8 mouse cellular contexts compared by ENCODE assay signal in genomic region chr16:21204367-21205092, GRCm38 (mm10). TPM values are rescaled to one million over a fixed set of nuclear protein-coding genes. Genes with fewer than 3 reads are reported as not detected.
DNase-seq lines count a peak whose midpoint lies in the region; ATAC-seq and TF ChIP-seq lines count a peak whose summit lies in the region.

TSS of gene Ephb3 (plus strand) at chr16:21204755.

- intact Hi-C loops in left cerebral cortex, postnatal 4 days (cut with DNase I): loop anchor here (2.0 to 5.0 kb wide), 3 partner anchors 128 to 208 kb away; no protein-coding TSS in a partner anchor

- ATAC-seq in embryonic facial prominence, embryonic 13.5 days (ENCODE audit: insufficient number of reproducible peaks, insufficient read depth, low FRiP score, low TSS enrichment, low read depth): peak; percentile 98
- peak; percentile 98 for ATAC-seq in midbrain, embryonic 12.5 days (ENCODE audit: low FRiP score, low read depth)

- peaks cover 35% of the 10 kb centered on the region for H3K4me1 ChIP-seq in embryonic facial prominence, embryonic 13.5 days
- peaks cover 31% of the 10 kb centered on the region for H3K4me1 ChIP-seq in midbrain, embryonic 12.5 days
- H3K4me1 ChIP-seq in small intestine, adult 2 months (ENCODE audit: control insufficient read depth, insufficient read depth, insufficient read length, low read length): peaks cover 10% of the 10 kb centered on the region

- H3K9ac ChIP-seq in embryonic facial prominence, embryonic 13.5 days: peak within 1 kb of the TSS; percentile 100
- H3K9ac ChIP-seq in midbrain, embryonic 12.5 days (replicated peaks): peak within 1 kb of the TSS; percentile 93

- TF ChIP-seq POLR2A in small intestine, adult 2 months (IDR thresholded peaks at IDR 0.05; ENCODE audit: low read depth, low read length): peak; percentile 93

- H3K27ac ChIP-seq in embryonic facial prominence, embryonic 13.5 days: peak within 1 kb of the TSS; percentile 98
- H3K27ac ChIP-seq in midbrain, embryonic 12.5 days (replicated peaks): peak within 1 kb of the TSS; percentile 80
- H3K27ac ChIP-seq in small intestine, adult 2 months (ENCODE audit: insufficient read depth, low read depth, low read length): peak within 1 kb of the TSS; percentile 1; the same call in 1 of the 2 replicates

- WGBS in embryonic facial prominence, embryonic 13.5 days: under 1% methylated on average over 50 of the region's 51 CpGs
- WGBS in midbrain, embryonic 12.5 days: 0% methylated on average over 51 of the region's 51 CpGs
- WGBS in small intestine, adult 2 months: 1% methylated on average over 51 of the region's 51 CpGs

- peak; percentile 99 for DNase-seq in 3134 (ENCODE audit: extremely low read depth, insufficient read length, low spot score)
- DNase-seq in adrenal gland, postnatal 4 days (ENCODE audit: low spot score in 2 of 2): peak; percentile 76 to 92
- peak; percentile 100 for DNase-seq in heart, adult 11 months
- DNase-seq in kidney, adult 11 months: peak; percentile 99
- DNase-seq in left cerebral cortex, postnatal 4 days: peak; percentile 100

- no peaks in the 10 kb centered on the region for H3K27me3 ChIP-seq in embryonic facial prominence, embryonic 13.5 days
- 0 out of 2 replicates have a peak, but pooled peaks cover 10% of the 10 kb centered on the region for H3K27me3 ChIP-seq in midbrain, embryonic 12.5 days
- H3K27me3 ChIP-seq in small intestine, adult 2 months (ENCODE audit: control insufficient read depth, insufficient read depth, low read length): no peaks in the 10 kb centered on the region

- H3K9me3 ChIP-seq in embryonic facial prominence, embryonic 13.5 days: no peaks in the 10 kb centered on the region
- H3K9me3 ChIP-seq in midbrain, embryonic 12.5 days: no peaks in the 10 kb centered on the region

- H3K4me2 ChIP-seq in embryonic facial prominence, embryonic 13.5 days: peak within 1 kb of the TSS; percentile 77
- H3K4me2 ChIP-seq in midbrain, embryonic 12.5 days (replicated peaks): peak within 1 kb of the TSS; percentile 78

- peak; percentile 90; the same call in 1 of the 2 replicates for TF ChIP-seq CTCF in small intestine, adult 2 months (IDR thresholded peaks at IDR 0.05; ENCODE audit: extremely low read depth, insufficient read length, insufficient replicate concordance, low read depth, low read length)

- H3K4me3 ChIP-seq in embryonic facial prominence, embryonic 13.5 days: peak within 1 kb of the TSS; percentile 99
- peak within 1 kb of the TSS; percentile 90 for H3K4me3 ChIP-seq in midbrain, embryonic 12.5 days
- H3K4me3 ChIP-seq in small intestine, adult 2 months (ENCODE audit: low read depth, low read length): peak within 1 kb of the TSS; percentile 63

- H3K36me3 ChIP-seq in embryonic facial prominence, embryonic 13.5 days: peaks cover 4% of the 10 kb centered on the region; the same call in 1 of the 2 replicates
- H3K36me3 ChIP-seq in midbrain, embryonic 12.5 days: no peaks in the 10 kb centered on the region
- no peaks in the 10 kb centered on the region for H3K36me3 ChIP-seq in small intestine, adult 2 months (ENCODE audit: control insufficient read depth, insufficient read depth, low read length)

RNA-seq across cellular contexts. Expression of gene Ephb3, which starts in this region (rescaled TPM):
- 10 to 100 TPM in 1 of 2 experiments, 1 to 10 TPM in 1; 7.0 to 12.9 TPM for total RNA-seq in adrenal gland, postnatal 4 days (2021)
- 71.4 and 72.9 TPM in 2 replicates for polyA plus RNA-seq in embryonic facial prominence, embryonic 13.5 days (2015; fragmentation: Nextera tagmentation; extraction: Ambion mirVana)
- total RNA-seq in left cerebral cortex, postnatal 4 days (2021): 10 to 100 TPM; 18.8 to 19.8 TPM
- 23.6 and 24.2 TPM in 2 replicates for polyA plus RNA-seq in midbrain, embryonic 12.5 days (2016; fragmentation: Nextera tagmentation; extraction: Ambion mirVana)
- polyA plus RNA-seq in small intestine, adult 2 months (2012; rRNA removed): 9.3 and 11.3 TPM in 2 replicates

Comparison
In these comparisons a context has a peak if more than half of its experiments do, and no peak if none do; other contexts are left out.
1. Peak in every context shown above with its lines: DNase-seq, ATAC-seq, H3K4me3 ChIP-seq and H3K27ac ChIP-seq.
2. H3K27ac ChIP-seq: peak in every context shown above with its lines; median percentile 98 in embryonic facial prominence, embryonic 13.5 days; 80 in midbrain, embryonic 12.5 days; 1 in small intestine, adult 2 months.